Mouse (Mus musculus): Measurements from ENCODE around the gene Ccdc80. TPM values are rescaled to one million over a fixed set of nuclear protein-coding genes. Genes with fewer than 3 reads are reported as not detected.
A peak's percentile ranks its signal among the peaks of the same experiment; 100 is the strongest.

Gene Ccdc80
- polyA plus RNA-seq, 1 experiment from 2014 or later, result 13.0 TPM

GRCm38 (mm10) chr16:45124230-45125203, 31.3 kb downstream of the Ccdc80 start:
- H3K9me3 ChIP-seq (replicated peaks), result no peaks in the 10 kb centered on the region
- H3K36me3 ChIP-seq, result no peaks in the 10 kb centered on the region
- H3K27me3 ChIP-seq (ENCODE audit: low read depth, poor library complexity, severe bottlenecking), result no peaks in the 10 kb centered on the region
- DNase-seq (ENCODE audit: low spot score), result no peak
- H3K4me3 ChIP-seq, result no peak overlapping the region
- 76% methylated on average over 9 of the region's 9 CpGs for WGBS
- no peak overlapping the region for H3K27ac ChIP-seq (replicated peaks)
- H3K4me1 ChIP-seq, result no peaks in the 10 kb centered on the region

GRCm38 (mm10) chr16:45127936-45128710, 34.9 kb downstream of the Ccdc80 start:
- DNase-seq (ENCODE audit: low spot score), result no peak
- H3K9me3 ChIP-seq (replicated peaks), result no peaks in the 10 kb centered on the region
- H3K27me3 ChIP-seq (ENCODE audit: low read depth, poor library complexity, severe bottlenecking), result no peaks in the 10 kb centered on the region
- H3K36me3 ChIP-seq, result no peaks in the 10 kb centered on the region
- no peak overlapping the region for H3K4me3 ChIP-seq
- H3K27ac ChIP-seq (replicated peaks), result no peak overlapping the region
- 85% methylated on average over 2 of the region's 2 CpGs for WGBS
- H3K4me1 ChIP-seq, result no peaks in the 10 kb centered on the region

GRCm38 (mm10) chr16:45141711-45142110, 48.5 kb downstream of the Ccdc80 start:
- WGBS, result 94% methylated on average over 5 of the region's 5 CpGs
- peaks cover 7% of the 10 kb centered on the region; the same call in 1 of the 2 replicates for H3K9me3 ChIP-seq (replicated peaks)
- peaks cover 82% of the 10 kb centered on the region for H3K36me3 ChIP-seq
- no peaks in the 10 kb centered on the region for H3K4me1 ChIP-seq
- no peak for DNase-seq (ENCODE audit: low spot score)
- no peak overlapping the region for H3K4me3 ChIP-seq
- no peak overlapping the region for H3K27ac ChIP-seq (replicated peaks)
- H3K27me3 ChIP-seq (ENCODE audit: low read depth, poor library complexity, severe bottlenecking), result no peaks in the 10 kb centered on the region

- no peak overlapping the region for H3K4me3 ChIP-seq
- H3K36me3 ChIP-seq, result peaks cover 89% of the 10 kb centered on the region
- no peak overlapping the region for H3K27ac ChIP-seq (replicated peaks)
- no peaks in the 10 kb centered on the region for H3K27me3 ChIP-seq (ENCODE audit: low read depth, poor library complexity, severe bottlenecking)
- peaks cover 7% of the 10 kb centered on the region; the same call in 1 of the 2 replicates for H3K9me3 ChIP-seq (replicated peaks)
- DNase-seq (ENCODE audit: low spot score), result no peak
- 89% methylated on average over 5 of the region's 5 CpGs for WGBS
- H3K4me1 ChIP-seq, result no peaks in the 10 kb centered on the region
Observed at GRCm38 (mm10) chr16:45142565-45142964, 49.4 kb downstream of the Ccdc80 start.

- Histone ChIP-seq H3K4me1 (no peaks in the 10 kb centered on the region), H3K9me3 (replicated peaks) (peaks cover 3% of the 10 kb centered on the region; the same call in 1 of the 2 replicates), H3K4me3 (no peak overlapping the region), H3K27ac (replicated peaks) (no peak overlapping the region), H3K27me3 (ENCODE audit: low read depth, poor library complexity, severe bottlenecking) (no peaks in the 10 kb centered on the region), H3K36me3 (peaks cover 93% of the 10 kb centered on the region)
- 93% methylated on average over 6 of the region's 6 CpGs for WGBS
- no peak for DNase-seq (ENCODE audit: low spot score)
Observed at GRCm38 (mm10) chr16:45145119-45145518, 51.9 kb downstream of the Ccdc80 start.

GRCm38 (mm10) chr16:45148488-45149082, 55.4 kb downstream of the Ccdc80 start:
- Histone ChIP-seq H3K27me3 (ENCODE audit: low read depth, poor library complexity, severe bottlenecking) (no peaks in the 10 kb centered on the region), H3K36me3 (peaks cover 81% of the 10 kb centered on the region), H3K4me3 (no peak overlapping the region), H3K9me3 (replicated peaks) (no peaks in the 10 kb centered on the region), H3K27ac (replicated peaks) (no peak overlapping the region), H3K4me1 (no peaks in the 10 kb centered on the region)
- 95% methylated on average over 10 of the region's 10 CpGs for WGBS
- no peak for DNase-seq (ENCODE audit: low spot score)

- H3K9me3 ChIP-seq (replicated peaks), result no peaks in the 10 kb centered on the region
- H3K36me3 ChIP-seq, result peaks cover 46% of the 10 kb centered on the region
- H3K4me3 ChIP-seq, result no peak overlapping the region
- no peak for DNase-seq (ENCODE audit: low spot score)
- H3K4me1 ChIP-seq, result peaks cover 20% of the 10 kb centered on the region
- no peaks in the 10 kb centered on the region for H3K27me3 ChIP-seq (ENCODE audit: low read depth, poor library complexity, severe bottlenecking)
- 90% methylated on average over 3 of the region's 3 CpGs for WGBS
- H3K27ac ChIP-seq (replicated peaks), result no peak overlapping the region
Observed at GRCm38 (mm10) chr16:45154741-45155250, 61.6 kb downstream of the Ccdc80 start.

- WGBS, result 2% methylated on average over 20 of the region's 20 CpGs
- H3K27me3 ChIP-seq (ENCODE audit: low read depth, poor library complexity, severe bottlenecking), result no peaks in the 10 kb centered on the region
- H3K36me3 ChIP-seq, result peaks cover 20% of the 10 kb centered on the region
- H3K4me1 ChIP-seq, result peaks cover 30% of the 10 kb centered on the region
- peak; percentile 73 for DNase-seq (ENCODE audit: low spot score)
- no peaks in the 10 kb centered on the region for H3K9me3 ChIP-seq (replicated peaks)
- peak overlapping the region; percentile 93 for H3K27ac ChIP-seq (replicated peaks)
- peak overlapping the region; percentile 90 for H3K4me3 ChIP-seq
Observed at GRCm38 (mm10) chr16:45158136-45158521, 64.9 kb downstream of the Ccdc80 start.

GRCm38 (mm10) chr16:45158522-45159388, 65.6 kb downstream of the Ccdc80 start, which contains the start of the genes Slc35a5 and Atg3:
TSS of gene Slc35a5 (minus strand) at chr16:45158706.
TSS of gene Atg3 (plus strand) at chr16:45158785.
- H3K36me3 ChIP-seq, result peaks cover 20% of the 10 kb centered on the region
- H3K4me3 ChIP-seq, result peak within 1 kb of the TSS; percentile 90
- H3K27ac ChIP-seq (replicated peaks), result peak within 1 kb of the TSS; percentile 93
- DNase-seq (ENCODE audit: low spot score), result peak; percentile 97
- under 1% methylated on average over 64 of the region's 64 CpGs for WGBS
- H3K27me3 ChIP-seq (ENCODE audit: low read depth, poor library complexity, severe bottlenecking), result no peaks in the 10 kb centered on the region
- no peaks in the 10 kb centered on the region for H3K9me3 ChIP-seq (replicated peaks)
- H3K4me1 ChIP-seq, result peaks cover 30% of the 10 kb centered on the region

GRCm38 (mm10) chr16:45159389-45159716, 66.2 kb downstream of the Ccdc80 start:
- Histone ChIP-seq H3K9me3 (replicated peaks) (no peaks in the 10 kb centered on the region), H3K27ac (replicated peaks) (peak overlapping the region; percentile 93), H3K4me3 (peak overlapping the region; percentile 90), H3K36me3 (peaks cover 20% of the 10 kb centered on the region), H3K4me1 (peaks cover 30% of the 10 kb centered on the region), H3K27me3 (ENCODE audit: low read depth, poor library complexity, severe bottlenecking) (no peaks in the 10 kb centered on the region)
- 13% methylated on average over 11 of the region's 11 CpGs for WGBS
- no peak for DNase-seq (ENCODE audit: low spot score)

Measured in midbrain, embryonic 10.5 days (tissue).